Mouse (Mus musculus) inflammation-experienced regulatory T-cells, adult 6 months (primary cell): ENCODE measurements around the gene Pitpnm2. TPM values are rescaled to one million over a fixed set of nuclear protein-coding genes. Genes with fewer than 3 reads are reported as not detected.

Experiments used
- ATAC-seq: one replicate; pipeline ENCODE4 v1.8.0; 2017
- polyA plus RNA-seq, 3 experiments: library from polyadenylated mRNA; unstranded; fragments of 100-300 nt; shearing (Covaris generic); gene quantifications; one replicate each; pipeline ENCODE4 v1.2.1; 2017

Pitpnm2 gene
- polyA plus RNA-seq, 3 experiments from 2014 or later: 5.5 to 15.7 (median 11.1) TPM

- no peak for ATAC-seq
Observed at GRCm38 (mm10) chr5:124198473-124198872, 51.1 kb downstream of the Pitpnm2 start.

- ATAC-seq: no peak
Observed at GRCm38 (mm10) chr5:124196082-124196481, 53.5 kb downstream of the Pitpnm2 start.

- ATAC-seq: no peak
Observed at GRCm38 (mm10) chr5:124194386-124195084, 55.0 kb downstream of the Pitpnm2 start.

- ATAC-seq: no peak
Observed at GRCm38 (mm10) chr5:124193286-124194112, 56.1 kb downstream of the Pitpnm2 start.

GRCm38 (mm10) chr5:124192726-124193285, 56.8 kb downstream of the Pitpnm2 start:
- no peak for ATAC-seq

GRCm38 (mm10) chr5:124192251-124192710, 57.3 kb downstream of the Pitpnm2 start:
- peak; percentile 74 for ATAC-seq

- ATAC-seq: no peak
Observed at GRCm38 (mm10) chr5:124190146-124190870, 59.3 kb downstream of the Pitpnm2 start.

GRCm38 (mm10) chr5:124189572-124189981, 60.0 kb downstream of the Pitpnm2 start:
- ATAC-seq: no peak

- ATAC-seq: peak; percentile 42
Observed at GRCm38 (mm10) chr5:124187508-124188311, 61.9 kb downstream of the Pitpnm2 start.

DNA sequence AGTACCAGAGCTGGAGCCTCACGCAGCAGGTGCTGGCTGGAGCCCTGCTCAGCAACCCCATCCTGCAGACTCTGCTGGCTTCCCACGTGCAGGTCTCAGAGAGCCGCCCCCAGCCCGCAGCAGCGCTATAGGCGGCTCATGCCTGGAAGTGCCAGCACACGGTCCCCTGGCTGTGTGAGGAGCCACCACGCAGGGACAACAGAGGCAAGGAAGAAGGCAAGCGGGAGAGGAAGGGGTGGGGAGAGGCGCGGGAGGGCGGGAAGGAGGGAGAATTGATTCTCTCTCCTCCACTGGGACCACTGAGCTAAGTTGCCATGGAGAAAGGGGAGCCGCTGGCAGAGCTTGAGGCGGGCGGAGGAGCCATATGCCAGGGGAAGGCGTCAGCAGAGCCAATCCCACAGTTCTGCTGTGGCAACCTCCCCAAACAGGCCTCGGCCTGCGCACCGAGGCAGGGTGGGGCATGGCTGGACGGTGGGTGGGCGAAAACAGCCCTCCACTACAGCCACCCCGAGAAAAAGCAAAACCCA, 62.5 kb downstream of the Pitpnm2 start:
- peak; percentile 17 for ATAC-seq

DNA sequence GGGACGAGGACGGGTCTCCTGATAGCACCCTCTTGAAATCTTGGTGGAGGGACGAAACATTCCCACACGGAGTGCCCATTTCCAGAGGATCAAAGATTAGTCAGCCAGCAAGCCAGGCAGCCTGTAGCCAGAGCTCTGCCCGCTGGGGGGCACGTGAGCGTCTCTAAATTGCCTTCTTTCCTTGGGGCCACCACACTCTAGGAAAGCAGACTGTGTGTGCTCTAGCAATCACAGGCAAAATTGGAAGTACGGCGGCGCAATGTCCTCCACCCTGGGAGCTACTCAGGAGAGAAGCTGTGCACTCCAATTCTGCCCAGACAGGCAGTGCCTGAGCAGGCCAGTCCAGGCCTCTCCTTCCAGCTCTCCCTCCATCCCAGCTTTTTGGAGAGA, 63.1 kb downstream of the Pitpnm2 start:
- no peak for ATAC-seq

DNA sequence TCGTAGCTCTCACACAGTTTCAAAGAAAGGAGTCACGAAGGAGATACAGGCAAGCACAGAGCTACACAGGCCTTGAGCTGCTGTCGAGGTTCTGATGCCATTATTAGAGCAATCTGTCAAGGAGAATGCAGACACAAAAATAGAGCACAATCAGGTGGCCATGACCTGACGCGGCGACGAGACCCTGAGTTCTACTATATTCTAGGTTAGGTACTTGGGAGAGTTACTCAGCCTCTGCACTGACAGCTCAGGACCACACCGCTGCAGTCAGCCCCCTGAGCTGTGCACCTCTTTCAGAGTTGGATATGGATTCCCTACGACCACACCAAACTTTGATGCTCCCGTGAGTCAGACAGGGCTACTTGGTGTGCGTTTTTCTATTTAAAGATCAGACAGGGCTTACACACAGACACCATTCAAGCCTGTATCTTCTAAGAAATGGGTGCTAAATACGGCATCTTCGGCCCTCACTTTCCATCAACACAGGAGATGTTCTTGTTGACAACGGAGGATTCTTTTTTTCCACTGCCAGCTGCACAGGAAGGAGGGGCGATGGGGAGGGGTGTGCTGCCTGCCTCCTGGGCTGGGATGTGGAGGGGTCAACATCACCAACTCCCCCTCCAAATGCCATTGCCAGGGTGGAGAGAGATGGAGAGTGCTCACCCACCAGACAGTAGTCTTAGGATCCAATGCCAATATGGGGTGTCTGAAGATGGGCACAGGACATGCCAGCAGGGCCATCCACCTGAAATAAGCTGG, 63.7 kb downstream of the Pitpnm2 start:
- ATAC-seq: peak; percentile 27

- peak; percentile 68 for ATAC-seq
Observed at GRCm38 (mm10) chr5:124184898-124185701, 64.5 kb downstream of the Pitpnm2 start.

- ATAC-seq: no peak
Observed at GRCm38 (mm10) chr5:124184191-124184590, 65.4 kb downstream of the Pitpnm2 start.

- ATAC-seq: no peak
Observed at GRCm38 (mm10) chr5:124182642-124183041, 66.9 kb downstream of the Pitpnm2 start.

DNA sequence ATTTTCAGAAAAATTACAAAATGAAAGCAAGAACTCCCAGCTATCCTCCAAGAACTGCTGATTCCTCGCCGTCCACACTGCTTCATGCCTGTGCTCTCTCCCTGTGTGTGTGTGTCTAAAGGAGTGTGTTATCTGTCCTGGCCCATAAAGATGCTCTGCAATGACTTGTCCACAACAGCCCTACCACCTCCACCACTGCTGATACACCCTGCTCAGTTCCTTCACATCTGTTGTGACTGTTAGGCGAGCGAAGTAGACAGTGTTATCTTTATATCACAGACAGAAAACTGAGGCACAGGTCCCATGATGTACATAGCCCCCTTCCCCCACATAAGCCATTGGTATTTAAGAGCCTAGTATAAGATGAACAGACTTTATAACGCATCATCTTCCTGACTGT, 67.5 kb downstream of the Pitpnm2 start:
- ATAC-seq: no peak

DNA sequence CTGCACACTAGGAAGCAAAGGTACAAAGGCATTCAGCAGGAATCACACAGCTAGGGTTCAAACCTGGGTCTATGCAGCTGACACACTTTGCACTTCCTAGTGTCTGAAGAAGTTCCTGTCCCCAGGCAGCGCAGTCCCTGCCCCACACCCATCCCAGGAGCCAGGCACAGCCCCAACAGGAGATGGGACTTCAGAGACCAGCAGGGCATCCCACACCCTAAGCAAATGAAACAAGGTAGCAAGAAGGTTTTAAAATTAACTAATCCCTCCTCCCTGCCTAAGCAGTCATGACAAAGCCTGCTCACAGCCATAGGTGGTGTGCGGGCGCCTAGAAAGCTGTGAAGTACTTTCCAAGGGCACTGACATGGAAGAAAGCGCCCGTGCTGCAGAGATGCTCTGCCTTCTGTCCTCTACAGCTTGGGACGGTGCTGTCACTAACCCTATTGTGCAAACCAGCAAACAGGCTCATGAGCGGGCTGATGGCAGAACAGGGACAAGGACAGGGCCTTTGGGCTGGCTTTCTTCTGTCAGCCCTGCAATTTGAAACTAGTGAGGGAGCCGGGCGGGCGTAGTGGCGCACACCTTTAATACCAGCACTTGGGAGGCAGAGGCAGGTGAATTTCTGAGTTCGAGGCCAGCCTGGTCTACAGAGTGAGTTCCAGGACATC, 68.9 kb downstream of the Pitpnm2 start:
- no peak for ATAC-seq

GRCm38 (mm10) chr5:124179411-124179810, 70.1 kb downstream of the Pitpnm2 start:
- ATAC-seq: no peak

DNA sequence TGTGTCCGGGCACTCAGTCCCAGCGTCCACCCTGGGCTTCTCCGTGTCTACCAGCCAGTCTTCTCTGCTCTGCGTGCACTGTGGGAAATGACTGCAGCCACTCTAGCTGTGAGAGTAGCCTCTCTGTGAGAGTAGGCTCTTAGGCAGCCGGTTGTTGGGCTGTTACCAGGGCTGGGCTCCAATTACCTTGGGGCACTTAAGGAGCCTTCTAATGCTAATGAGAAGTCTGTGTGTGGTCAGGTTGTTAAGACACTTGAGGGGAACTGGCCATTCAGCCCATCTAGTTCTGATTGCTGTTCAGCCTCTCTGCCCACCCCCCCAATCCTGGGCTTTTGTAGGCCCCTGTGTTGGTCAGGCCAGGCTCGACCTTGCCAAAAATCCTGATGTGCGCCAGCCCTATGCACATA, 72.8 kb downstream of the Pitpnm2 start:
- ATAC-seq: no peak
